Mouse (Mus musculus) intestine, embryonic 15.5 days (tissue): ENCODE data around the gene Srbd1. TPM values are rescaled to one million over a fixed set of nuclear protein-coding genes. Genes with fewer than 3 reads are reported as not detected.

ENCODE experiments used
- ATAC-seq: fragments of 200-750 bp; cut with Nextera tagmentation; 2 replicates; pipeline ENCODE4 v1.8.0; 2017; ENCODE audit warnings: moderate TSS enrichment, moderate library complexity
- H3K27ac ChIP-seq: fragments of 300-500 bp; sonication (generic); 2 replicates; pipeline ENCODE4 v1.5.1; 2015; ENCODE audit warnings: mild to moderate bottlenecking, inconsistent platforms
- H3K27me3 ChIP-seq: fragments of 300-500 bp; sonication (generic); replicated peaks from 2 replicates; pipeline ENCODE4 v1.6.1; 2015; ENCODE audit warnings: inconsistent platforms
- H3K36me3 ChIP-seq: fragments of 300-500 bp; sonication (generic); 2 replicates; pipeline ENCODE4 v1.6.1; 2015; ENCODE audit warnings: inconsistent platforms
- H3K4me1 ChIP-seq: fragments of 300-500 bp; sonication (generic); replicated peaks from 2 replicates; pipeline ENCODE4 v1.6.1; 2015; ENCODE audit warnings: inconsistent platforms
- H3K4me2 ChIP-seq: fragments of 300-500 bp; sonication (generic); replicated peaks from 2 replicates; pipeline ENCODE4 v1.6.1; 2015; ENCODE audit warnings: mild to moderate bottlenecking, inconsistent platforms
- H3K4me3 ChIP-seq: fragments of 300-500 bp; sonication (generic); replicated peaks from 2 replicates; pipeline ENCODE4 v1.5.1; 2015; ENCODE audit warnings: inconsistent platforms
- H3K9ac ChIP-seq: fragments of 300-500 bp; sonication (generic); 2 replicates; pipeline ENCODE4 v1.6.1; 2015; ENCODE audit warnings: inconsistent platforms
- H3K9me3 ChIP-seq: fragments of 300-500 bp; sonication (generic); 2 replicates; pipeline ENCODE4 v1.6.1; 2016; ENCODE audit warnings: inconsistent platforms
- WGBS: fragments of 180-500 bp; shearing (Covaris S2); methylation state at CpG from one replicate; pipeline ENCODE4 v1.1.7; 2015; 5-methylcytosine and 5-hydroxymethylcytosine counted together
- polyA plus RNA-seq: library from polyadenylated mRNA; unstranded; fragments of >200 nt; fragmentation: Nextera tagmentation; extraction: Ambion mirVana; gene quantifications from 2 replicates; pipeline ENCODE4 v1.2.1, GENCODE M21; 2015

Srbd1 gene
- polyA plus RNA-seq, 1 experiment from 2014 or later, result 13.2 TPM

- H3K9ac ChIP-seq, result no peak overlapping the region
- no peak overlapping the region for H3K27ac ChIP-seq
- H3K4me1 ChIP-seq, result no peaks in the 10 kb centered on the region
- H3K4me2 ChIP-seq, result no peak overlapping the region
- H3K9me3 ChIP-seq, result no peaks in the 10 kb centered on the region
- H3K27me3 ChIP-seq, result no peaks in the 10 kb centered on the region
- WGBS, result 61% methylated on average over 5 of the region's 5 CpGs
- H3K36me3 ChIP-seq, result peaks cover 9% of the 10 kb centered on the region; the same call in 1 of the 2 replicates
- no peak for ATAC-seq
- H3K4me3 ChIP-seq, result no peak overlapping the region
Observed at GRCm38 (mm10) chr17:86132534-86132933, 12.4 kb downstream of the Srbd1 start.

- no peak overlapping the region for H3K9ac ChIP-seq
- WGBS, result 93% methylated on average over 5 of the region's 5 CpGs
- no peaks in the 10 kb centered on the region for H3K4me1 ChIP-seq
- H3K4me2 ChIP-seq, result no peak overlapping the region
- ATAC-seq, result no peak
- no peaks in the 10 kb centered on the region for H3K9me3 ChIP-seq
- no peak overlapping the region for H3K4me3 ChIP-seq
- H3K27me3 ChIP-seq, result no peaks in the 10 kb centered on the region
- no peak overlapping the region for H3K27ac ChIP-seq
- H3K36me3 ChIP-seq, result 0 out of 2 replicates have a peak, but pooled peaks cover 3% of the 10 kb centered on the region
Observed at GRCm38 (mm10) chr17:86128198-86128597, 16.8 kb downstream of the Srbd1 start.

- no peaks in the 10 kb centered on the region for H3K9me3 ChIP-seq
- 74% methylated on average over 5 of the region's 5 CpGs for WGBS
- H3K27me3 ChIP-seq, result no peaks in the 10 kb centered on the region
- no peak overlapping the region for H3K27ac ChIP-seq
- 0 out of 2 replicates have a peak, but pooled peaks cover 4% of the 10 kb centered on the region for H3K36me3 ChIP-seq
- ATAC-seq, result no peak
- no peak overlapping the region for H3K4me3 ChIP-seq
- H3K4me2 ChIP-seq, result no peak overlapping the region
- H3K4me1 ChIP-seq, result no peaks in the 10 kb centered on the region
- no peak overlapping the region for H3K9ac ChIP-seq
Observed at GRCm38 (mm10) chr17:86125908-86126307, 19.1 kb downstream of the Srbd1 start.

- H3K4me1 ChIP-seq, result no peaks in the 10 kb centered on the region
- H3K9ac ChIP-seq, result no peak overlapping the region
- no peaks in the 10 kb centered on the region for H3K27me3 ChIP-seq
- H3K4me3 ChIP-seq, result no peak overlapping the region
- no peak overlapping the region for H3K27ac ChIP-seq
- 0 out of 2 replicates have a peak, but pooled peaks cover 4% of the 10 kb centered on the region for H3K36me3 ChIP-seq
- no peaks in the 10 kb centered on the region for H3K9me3 ChIP-seq
- 86% methylated on average over 3 of the region's 3 CpGs for WGBS
- no peak overlapping the region for H3K4me2 ChIP-seq
- ATAC-seq, result no peak
Observed at GRCm38 (mm10) chr17:86123146-86123545, 21.8 kb downstream of the Srbd1 start.

- Histone ChIP-seq H3K4me1 (no peaks in the 10 kb centered on the region), H3K9ac (no peak overlapping the region), H3K4me3 (no peak overlapping the region), H3K27ac (no peak overlapping the region), H3K36me3 (0 out of 2 replicates have a peak, but pooled peaks cover 4% of the 10 kb centered on the region), H3K9me3 (no peaks in the 10 kb centered on the region), H3K4me2 (no peak overlapping the region), H3K27me3 (no peaks in the 10 kb centered on the region)
- WGBS, result 84% methylated on average over 2 of the region's 2 CpGs
- ATAC-seq, result no peak
Observed at GRCm38 (mm10) chr17:86096875-86097274, 48.1 kb downstream of the Srbd1 start.

GRCm38 (mm10) chr17:86093124-86093523 lies 51.9 kb downstream of the Srbd1 start:
- Histone ChIP-seq H3K9ac (no peak overlapping the region), H3K4me3 (no peak overlapping the region), H3K9me3 (no peaks in the 10 kb centered on the region), H3K4me2 (no peak overlapping the region), H3K4me1 (no peaks in the 10 kb centered on the region), H3K27me3 (no peaks in the 10 kb centered on the region), H3K27ac (no peak overlapping the region), H3K36me3 (no peaks in the 10 kb centered on the region)
- no peak for ATAC-seq
- 90% methylated on average over 1 of the region's 1 CpGs for WGBS

- Histone ChIP-seq H3K27me3 (no peaks in the 10 kb centered on the region), H3K36me3 (no peaks in the 10 kb centered on the region), H3K4me3 (no peak overlapping the region), H3K9me3 (no peaks in the 10 kb centered on the region), H3K27ac (no peak overlapping the region), H3K9ac (no peak overlapping the region), H3K4me1 (no peaks in the 10 kb centered on the region), H3K4me2 (no peak overlapping the region)
- no peak for ATAC-seq
- WGBS, result 75% methylated on average over 1 of the region's 1 CpGs
Observed at GRCm38 (mm10) chr17:86091631-86092030, 53.3 kb downstream of the Srbd1 start.

GRCm38 (mm10) chr17:86089893-86090588 lies 54.9 kb downstream of the Srbd1 start:
- no peak overlapping the region for H3K9ac ChIP-seq
- H3K4me3 ChIP-seq, result no peak overlapping the region
- no peaks in the 10 kb centered on the region for H3K36me3 ChIP-seq
- no peaks in the 10 kb centered on the region for H3K27me3 ChIP-seq
- no peak for ATAC-seq
- no peaks in the 10 kb centered on the region for H3K9me3 ChIP-seq
- no peak overlapping the region for H3K27ac ChIP-seq
- no peaks in the 10 kb centered on the region for H3K4me1 ChIP-seq
- no peak overlapping the region for H3K4me2 ChIP-seq
- 72% methylated on average over 9 of the region's 9 CpGs for WGBS

- no peak for ATAC-seq
- H3K27ac ChIP-seq, result no peak overlapping the region
- H3K9me3 ChIP-seq, result no peaks in the 10 kb centered on the region
- H3K9ac ChIP-seq, result no peak overlapping the region
- H3K27me3 ChIP-seq, result no peaks in the 10 kb centered on the region
- no peaks in the 10 kb centered on the region for H3K4me1 ChIP-seq
- 86% methylated on average over 9 of the region's 9 CpGs for WGBS
- no peaks in the 10 kb centered on the region for H3K36me3 ChIP-seq
- no peak overlapping the region for H3K4me2 ChIP-seq
- H3K4me3 ChIP-seq, result no peak overlapping the region
Observed at GRCm38 (mm10) chr17:86087922-86088321, 57.1 kb downstream of the Srbd1 start.

GRCm38 (mm10) chr17:86086191-86086590 lies 58.8 kb downstream of the Srbd1 start:
- no peaks in the 10 kb centered on the region for H3K27me3 ChIP-seq

GRCm38 (mm10) chr17:86083207-86083606 lies 61.8 kb downstream of the Srbd1 start:
- WGBS, result 74% methylated on average over 7 of the region's 7 CpGs

More at GRCm38 (mm10) chr17:86086191-86086590, 58.8 kb downstream of the Srbd1 start:
- no peak overlapping the region for H3K4me3 ChIP-seq
- no peak overlapping the region for H3K4me2 ChIP-seq
- WGBS, result 67% methylated on average over 4 of the region's 4 CpGs
- no peaks in the 10 kb centered on the region for H3K36me3 ChIP-seq
- H3K27ac ChIP-seq, result no peak overlapping the region
- no peaks in the 10 kb centered on the region for H3K4me1 ChIP-seq
- H3K9ac ChIP-seq, result no peak overlapping the region
- no peaks in the 10 kb centered on the region for H3K9me3 ChIP-seq
- ATAC-seq, result no peak

GRCm38 (mm10) chr17:86078060-86078459 lies 66.9 kb downstream of the Srbd1 start:
- no peaks in the 10 kb centered on the region for H3K9me3 ChIP-seq
- H3K4me1 ChIP-seq, result no peaks in the 10 kb centered on the region
- H3K27me3 ChIP-seq, result no peaks in the 10 kb centered on the region
- H3K27ac ChIP-seq, result no peak overlapping the region
- no peak overlapping the region for H3K4me3 ChIP-seq
- no peak overlapping the region for H3K4me2 ChIP-seq
- H3K9ac ChIP-seq, result no peak overlapping the region
- no peak for ATAC-seq
- no peaks in the 10 kb centered on the region for H3K36me3 ChIP-seq
- 85% methylated on average over 11 of the region's 11 CpGs for WGBS

More at GRCm38 (mm10) chr17:86083207-86083606, 61.8 kb downstream of the Srbd1 start:
- Histone ChIP-seq H3K9me3 (no peaks in the 10 kb centered on the region), H3K27ac (no peak overlapping the region), H3K4me2 (no peak overlapping the region), H3K9ac (no peak overlapping the region), H3K4me1 (no peaks in the 10 kb centered on the region), H3K27me3 (no peaks in the 10 kb centered on the region), H3K36me3 (no peaks in the 10 kb centered on the region), H3K4me3 (no peak overlapping the region)
- ATAC-seq, result no peak

GRCm38 (mm10) chr17:86067444-86067843 lies 77.5 kb downstream of the Srbd1 start:
- Histone ChIP-seq H3K9ac (no peak overlapping the region), H3K4me2 (no peak overlapping the region), H3K9me3 (no peaks in the 10 kb centered on the region), H3K27me3 (no peaks in the 10 kb centered on the region), H3K36me3 (no peaks in the 10 kb centered on the region), H3K27ac (no peak overlapping the region), H3K4me3 (no peak overlapping the region), H3K4me1 (no peaks in the 10 kb centered on the region)
- 92% methylated on average over 3 of the region's 3 CpGs for WGBS
- ATAC-seq, result no peak
